Mouse (Mus musculus) cortical plate, adult 2 months (tissue): Measurements from ENCODE around the gene Epn3.

Experiments used
- CTCF ChIP-seq: fragments of 200-500 bp; IDR thresholded peaks from 2 replicates; pipeline ENCODE4 v1.5.1; 2011; ENCODE audit warnings: mild to moderate bottlenecking, control low read depth, low read length; ENCODE audit not compliant: insufficient read depth; ENCODE audit errors: extremely low read depth
- POLR2A ChIP-seq: fragments of 200-500 bp; IDR thresholded peaks from 2 replicates; pipeline ENCODE4 v1.6.1; 2011; ENCODE audit warnings: mild to moderate bottlenecking, low read length, control low read depth; ENCODE audit not compliant: insufficient read depth; ENCODE audit errors: extremely low read depth

DNA sequence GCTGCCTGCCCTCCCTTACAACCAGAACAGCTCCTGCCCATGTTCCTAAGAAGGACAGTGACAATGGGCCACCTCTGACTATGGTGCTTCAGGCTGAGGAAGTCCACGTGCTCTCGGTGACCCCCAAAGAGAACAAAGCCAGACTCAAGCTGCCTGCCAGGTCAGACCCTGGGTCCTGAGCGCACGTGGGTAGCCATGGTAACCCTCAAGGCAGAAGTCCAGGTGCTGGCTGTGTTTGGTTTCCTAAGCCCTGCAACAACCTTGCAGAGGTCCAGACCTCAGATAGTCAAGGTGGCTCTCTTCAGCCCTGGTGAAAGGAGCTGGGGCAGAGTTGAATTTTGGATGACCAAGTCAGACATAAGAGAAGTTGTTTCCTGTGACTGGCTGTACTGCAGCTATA, 10.0 kb downstream of the Epn3 start:
- TF ChIP-seq CTCF, result no peak
- TF ChIP-seq POLR2A, result no peak
